Mouse (Mus musculus) liver, adult 2 months (tissue): ENCODE measurements around the gene Cenpe.
"Not testable (repeated sequence)": the region's sequence is repeated elsewhere in the genome, so short reads cannot be mapped to it uniquely, and the experiment has no call there.

Experiments used
- CTCF ChIP-seq: fragments of 200-500 bp; IDR thresholded peaks from 2 replicates; pipeline ENCODE4 v1.5.1; 2011; ENCODE audit warnings: low read depth, low read length, control low read depth
- POLR2A ChIP-seq: fragments of 200-500 bp; IDR thresholded peaks from 2 replicates; pipeline ENCODE4 v1.6.1; 2011; ENCODE audit warnings: low read length, control low read depth; ENCODE audit not compliant: insufficient read depth; ENCODE audit errors: extremely low read depth

DNA sequence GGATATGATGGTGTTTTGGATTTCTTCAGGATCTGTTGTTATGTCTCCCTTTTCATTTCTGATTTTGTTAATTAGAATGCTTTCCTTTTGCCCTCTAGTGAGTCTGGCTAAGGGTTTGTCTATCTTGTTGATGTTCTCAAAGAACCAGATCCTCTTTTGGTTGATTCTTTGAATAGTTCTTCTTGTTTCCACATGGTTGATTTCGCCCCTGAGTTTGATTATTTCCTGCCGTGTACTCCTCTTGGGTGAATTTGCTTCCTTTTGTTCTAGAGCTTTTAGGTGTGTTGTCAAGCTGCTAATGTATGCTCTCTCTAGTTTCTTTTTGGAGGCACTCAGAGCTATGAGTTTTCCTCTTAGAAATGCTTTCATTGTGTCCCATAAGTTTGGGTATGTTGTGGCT, 14.3 kb upstream of the Cenpe start:
- not testable (repeated sequence) for TF ChIP-seq POLR2A, CTCF
